Mouse (Mus musculus) heart, postnatal 25 days (tissue): ENCODE data around the gene Gm28961. TPM values are rescaled to one million over a fixed set of nuclear protein-coding genes. Genes with fewer than 3 reads are reported as not detected.
"Not testable (repeated sequence)": the region's sequence is repeated elsewhere in the genome, so short reads cannot be mapped to it uniquely, and the experiment has no call there.

Experiments used
- DNase-seq: peaks from one replicate; pipeline ENCODE4 v3.0.0; 2022; ENCODE audit warnings: low spot score
- intact Hi-C: fragments of 180-260 bp; cut with DNase I; formaldehyde crosslinking; loops from one replicate; pipeline ENCODE4 v1.15.1; 2025
- total RNA-seq, 2 experiments: library from RNA; stranded (reverse); gene quantifications; 2 replicates each; pipeline ENCODE4 v1.2.3; 2021

The Gm28961 gene
- total RNA-seq: not detected

GRCm38 (mm10) chrY:57705397-57705796 lies at the start of gene Gm28961:
Gene Gm28961, plus strand, starts transcription at chrY:57705697.
- DNase-seq: not testable (repeated sequence)

More at GRCm38 (mm10) chrY:57705397-57705796, at the start of gene Gm28961:
- intact Hi-C loops: not testable (repeated sequence)

Other genes starting within 250 kb of the Gm28961 start
- not detected for gene Gm21943, start 172.0 kb upstream of the Gm28961 start, total RNA-seq